Mouse (Mus musculus) heart, adult 2 months (tissue): ENCODE measurements at regions not wholly inside any gene's neighbourhood (a gene's known extent, or its start where the extent isn't known, plus 50 kb on each side); places are given as distances from the start of the nearest gene placed in this dataset.

Experiments
- DNase-seq, 2 experiments: peaks; one replicate each; pipeline ENCODE4 v3.0.0; 2021
- H3K27ac ChIP-seq: fragments of 200-600 bp; 2 replicates; pipeline ENCODE4 v1.8.1; 2022
- H3K27me3 ChIP-seq: fragments of 200-500 bp; 2 replicates; pipeline ENCODE4 v1.6.1; 2012; ENCODE audit warnings: mild to moderate bottlenecking, low read length, inconsistent platforms, mixed read lengths; ENCODE audit not compliant: control insufficient read depth, insufficient read depth
- H3K36me3 ChIP-seq: fragments of 200-500 bp; 2 replicates; pipeline ENCODE4 v1.6.1; 2012; ENCODE audit warnings: low read length, inconsistent platforms; ENCODE audit not compliant: control insufficient read depth, insufficient read depth
- H3K4me1 ChIP-seq: fragments of 200-500 bp; 2 replicates; pipeline ENCODE4 v1.6.1; 2011; ENCODE audit warnings: low read length; ENCODE audit not compliant: control insufficient read depth, insufficient read depth
- H3K4me3 ChIP-seq: fragments of 200-600 bp; 2 replicates; pipeline ENCODE4 v1.8.1; 2022
- H3K79me2 ChIP-seq: fragments of 200-500 bp; replicated peaks from 2 replicates; pipeline ENCODE4 v1.6.1; 2012; ENCODE audit warnings: mild to moderate bottlenecking, inconsistent platforms, low read length, moderate library complexity, mixed read lengths; ENCODE audit not compliant: control insufficient read depth, insufficient read depth
- H3K9ac ChIP-seq: fragments of 200-500 bp; 2 replicates; pipeline ENCODE4 v1.6.1; 2012; ENCODE audit warnings: low read depth, mild to moderate bottlenecking, control low read depth, inconsistent platforms, low read length, mixed read lengths
- CTCF ChIP-seq: fragments of 200-600 bp; IDR thresholded peaks from 2 replicates; pipeline ENCODE4 v1.8.1; 2022; ENCODE audit warnings: antibody characterized with exemption, mild to moderate bottlenecking, moderate library complexity
- EP300 ChIP-seq: fragments of 200-500 bp; IDR thresholded peaks from 2 replicates; pipeline ENCODE4 v1.6.1; 2011; ENCODE audit warnings: low read depth, low read length, control low read depth; ENCODE audit not compliant: insufficient read depth
- POLR2A ChIP-seq: fragments of 200-500 bp; IDR thresholded peaks from 2 replicates; pipeline ENCODE4 v1.6.1; 2011; ENCODE audit warnings: mild to moderate bottlenecking, low read depth, low read length, control low read depth; ENCODE audit not compliant: insufficient read depth
- WGBS: fragments of 180-500 bp; shearing (Covaris S2); methylation state at CpG from one replicate; pipeline ENCODE4 v1.1.7; 2018; 5-methylcytosine and 5-hydroxymethylcytosine counted together
- intact Hi-C: fragments of 180-260 bp; cut with DNase I; formaldehyde crosslinking; loops from one replicate; pipeline ENCODE4 v1.15.1; 2025

DNA sequence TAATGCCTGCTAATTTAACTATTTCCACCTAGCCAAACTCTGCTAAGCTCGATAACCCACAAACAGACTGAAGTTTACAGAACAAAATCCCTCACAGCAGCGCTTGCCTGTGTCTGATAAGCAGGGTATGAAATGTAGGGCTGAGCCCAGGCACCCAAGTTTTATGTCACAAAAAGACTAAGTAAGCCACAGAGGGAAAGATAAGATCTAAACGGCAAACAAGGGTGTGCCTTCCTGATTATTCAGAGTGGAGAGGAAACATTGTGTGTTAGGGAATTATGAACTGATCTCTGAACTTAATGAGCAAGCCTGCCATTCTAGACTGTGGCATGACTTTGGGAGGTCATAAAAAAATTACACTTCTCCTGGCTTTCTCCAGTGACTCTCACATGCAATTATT is 621.8 kb downstream of the Kcnj2 start:
- intact Hi-C loops = no loop called here
- no peaks in the 10 kb centered on the region for H3K79me2 ChIP-seq
- no peaks in the 10 kb centered on the region; the same call in 1 of the 2 replicates for H3K4me1 ChIP-seq
- no peaks in the 10 kb centered on the region for H3K36me3 ChIP-seq
- H3K9ac ChIP-seq = no peak overlapping the region
- H3K27me3 ChIP-seq = no peaks in the 10 kb centered on the region
- 28% methylated on average over 3 of the region's 3 CpGs for WGBS
- no peak for DNase-seq
- H3K4me3 ChIP-seq = no peak overlapping the region
- H3K27ac ChIP-seq = no peak overlapping the region
- TF ChIP-seq CTCF (no peak), POLR2A (no peak), EP300 (no peak)

- H3K79me2 ChIP-seq = no peaks in the 10 kb centered on the region
- no peak overlapping the region for H3K4me3 ChIP-seq
- 60% methylated on average over 6 of the region's 6 CpGs for WGBS
- H3K27ac ChIP-seq = no peak overlapping the region
- no peaks in the 10 kb centered on the region; the same call in 1 of the 2 replicates for H3K4me1 ChIP-seq
- H3K27me3 ChIP-seq = no peaks in the 10 kb centered on the region
- TF ChIP-seq CTCF (no peak), EP300 (no peak), POLR2A (no peak)
- no peaks in the 10 kb centered on the region for H3K36me3 ChIP-seq
- no peak for DNase-seq
- no peak overlapping the region for H3K9ac ChIP-seq
- intact Hi-C loops = no loop called here
Measured at GRCm38 (mm10) chr11:111688186-111688860, 622.4 kb downstream of the Kcnj2 start.

DNA sequence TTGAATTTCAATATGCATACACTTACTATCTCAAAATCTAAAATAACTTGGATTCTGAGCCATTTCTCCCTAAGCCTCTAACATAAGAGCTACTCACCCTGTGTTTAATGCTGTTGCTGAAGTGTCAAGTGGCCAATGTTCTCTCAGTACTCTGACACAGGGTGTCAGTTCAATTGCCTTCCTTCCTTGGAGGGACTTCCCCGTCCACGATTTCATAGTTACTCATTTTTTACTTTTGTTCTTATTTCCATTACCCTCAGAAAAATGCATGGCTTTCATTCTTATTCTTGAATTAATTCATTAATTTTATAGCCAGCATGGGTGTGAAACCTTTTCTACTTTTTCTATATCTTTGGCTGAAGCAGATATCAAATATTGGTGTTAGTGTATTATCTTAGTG is 623.9 kb downstream of the Kcnj2 start:
- H3K27me3 ChIP-seq = no peaks in the 10 kb centered on the region
- no peaks in the 10 kb centered on the region for H3K36me3 ChIP-seq
- no peak overlapping the region for H3K27ac ChIP-seq
- intact Hi-C loops = no loop called here
- no peak for DNase-seq
- TF ChIP-seq POLR2A = no peak
- no peak for TF ChIP-seq CTCF
- no peak overlapping the region for H3K9ac ChIP-seq
- H3K79me2 ChIP-seq = no peaks in the 10 kb centered on the region
- no peaks in the 10 kb centered on the region; the same call in 1 of the 2 replicates for H3K4me1 ChIP-seq
- H3K4me3 ChIP-seq = no peak overlapping the region
- WGBS = 56% methylated on average over 2 of the region's 2 CpGs

- TF ChIP-seq POLR2A = no peak
- TF ChIP-seq EP300 = no peak
- no peak for TF ChIP-seq CTCF
- Histone ChIP-seq H3K4me1 (no peaks in the 10 kb centered on the region; the same call in 1 of the 2 replicates), H3K4me3 (no peak overlapping the region), H3K27me3 (no peaks in the 10 kb centered on the region), H3K79me2 (no peaks in the 10 kb centered on the region), H3K27ac (no peak overlapping the region), H3K36me3 (no peaks in the 10 kb centered on the region), H3K9ac (no peak overlapping the region)
- DNase-seq = no peak
- 88% methylated on average over 2 of the region's 2 CpGs for WGBS
- intact Hi-C loops = no loop called here
Measured at GRCm38 (mm10) chr11:111691512-111691911, 625.5 kb downstream of the Kcnj2 start.

GRCm38 (mm10) chr11:111696668-111697067 is 630.7 kb downstream of the Kcnj2 start:
- Histone ChIP-seq H3K4me1 (no peaks in the 10 kb centered on the region), H3K4me3 (no peak overlapping the region), H3K36me3 (no peaks in the 10 kb centered on the region), H3K27me3 (no peaks in the 10 kb centered on the region), H3K9ac (no peak overlapping the region), H3K79me2 (no peaks in the 10 kb centered on the region), H3K27ac (no peak overlapping the region)
- DNase-seq = no peak
- 76% methylated on average over 2 of the region's 2 CpGs for WGBS
- intact Hi-C loops = no loop called here
- TF ChIP-seq POLR2A (no peak), EP300 (no peak)

DNA sequence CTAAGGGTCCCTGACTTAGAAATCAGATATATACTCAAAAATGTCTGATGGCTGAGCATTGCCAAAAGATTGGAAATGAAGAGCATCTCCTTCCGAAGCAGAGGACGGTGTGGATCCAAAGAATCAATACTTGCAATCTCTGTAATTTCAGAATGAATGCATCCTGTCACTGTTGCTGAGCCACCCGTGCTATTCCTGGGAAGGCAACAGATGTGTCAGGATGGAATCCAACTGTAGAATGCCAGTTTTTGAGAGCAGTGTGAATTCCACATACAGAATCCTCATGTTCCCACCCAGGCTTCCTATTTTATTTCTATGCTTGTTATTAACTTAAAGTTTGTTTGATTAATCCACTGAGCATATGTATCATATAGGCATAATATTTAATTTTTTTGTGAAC is 633.9 kb downstream of the Kcnj2 start:
- intact Hi-C loops = no loop called here
- no peak overlapping the region for H3K4me3 ChIP-seq
- no peak overlapping the region for H3K9ac ChIP-seq
- H3K27ac ChIP-seq = no peak overlapping the region
- no peaks in the 10 kb centered on the region for H3K4me1 ChIP-seq
- H3K36me3 ChIP-seq = no peaks in the 10 kb centered on the region
- no peaks in the 10 kb centered on the region for H3K27me3 ChIP-seq
- WGBS = 84% methylated on average over 3 of the region's 3 CpGs
- no peaks in the 10 kb centered on the region for H3K79me2 ChIP-seq
- DNase-seq = no peak
- TF ChIP-seq EP300 (no peak), POLR2A (no peak), CTCF (no peak)
